Mouse (Mus musculus) olfactory bulb, adult 2 months (tissue): ENCODE measurements around the gene Tmem123. TPM values are rescaled to one million over a fixed set of nuclear protein-coding genes. Genes with fewer than 3 reads are reported as not detected.

Experiments
- H3K27ac ChIP-seq: fragments of 200-500 bp; 2 replicates; pipeline ENCODE4 v1.5.1; 2012; ENCODE audit warnings: low read depth, low read length; ENCODE audit not compliant: insufficient read depth
- H3K4me1 ChIP-seq: fragments of 200-500 bp; 2 replicates; pipeline ENCODE4 v1.6.1; 2012; ENCODE audit warnings: low read length; ENCODE audit not compliant: control insufficient read depth, insufficient read depth
- H3K4me3 ChIP-seq: fragments of 200-500 bp; 2 replicates; pipeline ENCODE4 v1.5.1; 2012; ENCODE audit warnings: mild to moderate bottlenecking, low read depth, low read length, moderate library complexity; ENCODE audit not compliant: insufficient read depth
- CTCF ChIP-seq: fragments of 200-500 bp; IDR thresholded peaks from 2 replicates; pipeline ENCODE4 v1.5.1; 2012; ENCODE audit warnings: low read depth, mild to moderate bottlenecking, low read length, moderate library complexity; ENCODE audit not compliant: insufficient read depth
- POLR2A ChIP-seq: fragments of 200-500 bp; IDR thresholded peaks from 2 replicates; pipeline ENCODE4 v1.6.1; 2012; ENCODE audit warnings: mild to moderate bottlenecking, low read depth, low read length, moderate library complexity; ENCODE audit not compliant: insufficient read depth
- WGBS: fragments of 180-500 bp; shearing (Covaris S2); methylation state at CpG from one replicate; pipeline ENCODE4 v1.1.7; 2018; 5-methylcytosine and 5-hydroxymethylcytosine counted together
- polyA plus RNA-seq: library from polyadenylated mRNA; stranded (reverse); fragments of >200 nt; gene quantifications from 2 replicates; pipeline ENCODE4 v1.2.4, GENCODE M21; 2012; ENCODE audit warnings: low replicate concordance; ENCODE audit not compliant: missing spikeins, insufficient read depth, insufficient read length

Gene Tmem123
- polyA plus RNA-seq, 1 experiment: not detected

DNA sequence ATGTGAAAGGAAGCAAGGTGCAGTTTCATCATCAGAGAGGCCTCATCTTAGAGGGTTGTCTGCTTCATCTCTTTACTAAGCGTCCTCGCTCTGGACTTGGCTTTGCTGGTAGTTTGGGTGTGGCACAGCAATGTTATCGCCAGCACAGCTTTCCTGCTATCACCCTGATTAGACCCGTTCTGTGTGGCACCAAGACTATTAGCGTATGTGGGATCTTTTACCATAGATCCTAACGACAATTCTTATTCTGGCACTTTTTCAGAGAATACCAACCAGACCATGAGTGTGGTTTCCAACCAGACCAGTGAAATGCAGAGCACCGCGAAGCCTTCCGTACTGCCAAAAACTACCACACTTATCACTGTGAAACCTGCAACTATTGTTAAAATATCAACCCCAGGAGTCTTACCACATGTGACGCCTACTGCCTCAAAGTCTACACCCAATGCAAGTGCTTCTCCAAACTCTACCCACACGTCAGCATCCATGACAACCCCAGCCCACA, 26.8 kb downstream of the Tmem123 start:
- TF ChIP-seq CTCF (no peak), POLR2A (no peak)
- Histone ChIP-seq H3K4me3 (no peak overlapping the region), H3K27ac (no peak overlapping the region), H3K4me1 (peaks cover 4% of the 10 kb centered on the region)
- WGBS: 91% methylated on average over 11 of the region's 11 CpGs

- Histone ChIP-seq H3K27ac (no peak overlapping the region), H3K4me1 (no peaks in the 10 kb centered on the region), H3K4me3 (no peak overlapping the region)
- TF ChIP-seq POLR2A (no peak), CTCF (no peak)
- 84% methylated on average over 2 of the region's 2 CpGs for WGBS
Measured at GRCm38 (mm10) chr9:7793561-7793960, 29.7 kb downstream of the Tmem123 start.

- H3K27ac ChIP-seq: no peak overlapping the region
- no peak overlapping the region for H3K4me3 ChIP-seq
- no peaks in the 10 kb centered on the region for H3K4me1 ChIP-seq
- no peak for TF ChIP-seq CTCF
- TF ChIP-seq POLR2A: no peak
Measured at GRCm38 (mm10) chr9:7795581-7795980, 31.7 kb downstream of the Tmem123 start.

DNA sequence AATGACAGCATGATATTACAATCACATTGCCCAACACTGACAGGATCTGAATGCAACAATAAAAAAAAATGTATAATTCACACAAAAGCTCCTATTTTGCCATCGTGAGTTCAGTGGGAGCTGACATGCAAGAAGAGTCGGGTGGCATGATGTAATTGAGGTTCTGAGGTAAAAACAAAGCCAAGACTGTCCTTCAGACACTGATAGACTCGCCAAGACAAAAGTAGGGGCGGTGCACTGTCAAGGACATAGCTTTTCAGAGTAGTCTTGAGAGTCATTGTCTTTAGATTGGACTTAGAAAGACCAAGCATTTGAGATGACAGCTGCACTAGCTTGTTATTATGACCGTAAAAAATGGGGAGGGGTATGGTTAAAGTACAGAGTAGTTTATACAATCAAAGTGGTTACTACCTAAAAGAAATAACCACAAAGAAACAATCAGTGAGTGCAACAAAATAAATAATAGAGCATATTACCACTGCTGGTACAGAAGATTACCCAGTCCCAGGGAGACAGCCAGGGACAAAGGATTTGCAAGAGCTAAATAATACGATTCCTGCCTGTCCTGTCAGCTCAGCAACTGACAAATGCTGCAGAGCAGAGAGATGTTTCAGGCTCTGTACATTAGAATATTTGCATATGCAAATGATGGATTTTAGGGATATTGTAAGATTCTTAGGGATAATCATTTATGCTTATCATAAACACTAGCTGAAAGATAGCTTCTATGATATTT, 32.5 kb downstream of the Tmem123 start:
- H3K4me3 ChIP-seq: no peak overlapping the region
- H3K27ac ChIP-seq: no peak overlapping the region
- WGBS: 29% methylated on average over 6 of the region's 6 CpGs
- no peak for TF ChIP-seq POLR2A
- TF ChIP-seq CTCF: no peak
- no peaks in the 10 kb centered on the region for H3K4me1 ChIP-seq

- Histone ChIP-seq H3K27ac (no peak overlapping the region), H3K4me3 (no peak overlapping the region), H3K4me1 (no peaks in the 10 kb centered on the region)
- WGBS: 95% methylated on average over 2 of the region's 2 CpGs
- TF ChIP-seq POLR2A (no peak), CTCF (no peak)
Measured at GRCm38 (mm10) chr9:7797542-7797941, 33.7 kb downstream of the Tmem123 start.

DNA sequence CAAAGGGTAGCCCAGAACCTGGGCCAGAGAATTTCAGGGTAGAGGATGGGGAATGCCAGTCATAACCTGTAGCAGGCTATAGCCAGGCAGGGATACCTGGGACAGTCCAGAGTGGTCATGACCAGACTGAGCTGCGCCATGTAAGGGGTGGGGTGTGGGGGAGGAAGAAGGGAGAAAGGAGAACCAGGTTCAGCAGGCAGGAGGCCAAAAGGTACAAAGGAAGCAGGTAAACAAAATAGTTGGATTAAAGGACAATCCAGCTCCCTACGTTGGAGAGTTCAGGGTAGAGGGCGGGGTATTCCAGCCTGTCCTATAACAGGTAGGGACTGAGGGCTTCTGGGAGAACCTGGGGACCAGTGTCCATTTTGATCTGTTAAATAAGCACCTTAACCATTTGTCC, 34.7 kb downstream of the Tmem123 start:
- H3K4me1 ChIP-seq: no peaks in the 10 kb centered on the region
- TF ChIP-seq CTCF: no peak
- no peak overlapping the region for H3K27ac ChIP-seq
- WGBS: 98% methylated on average over 3 of the region's 3 CpGs
- H3K4me3 ChIP-seq: no peak overlapping the region

DNA sequence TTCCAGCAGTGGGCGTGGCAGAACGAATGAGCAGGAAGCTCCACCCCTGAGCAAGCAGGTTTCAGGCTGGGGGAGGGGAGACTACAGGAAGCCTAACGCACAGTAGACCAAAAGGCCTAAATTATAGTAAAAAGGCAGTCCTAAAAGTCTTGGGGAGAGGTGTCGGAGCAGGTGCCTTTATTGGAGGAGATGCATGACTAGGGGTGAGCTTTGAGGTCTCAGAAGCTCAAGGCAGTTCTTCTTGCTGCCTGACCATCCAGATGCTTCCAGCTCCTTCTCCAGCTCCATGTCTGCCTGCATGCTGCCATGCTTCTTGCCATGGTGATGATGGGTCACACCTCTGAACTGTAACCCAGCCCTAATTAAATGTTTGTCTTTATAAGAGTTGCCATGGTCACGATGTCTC, 41.3 kb downstream of the Tmem123 start:
- no peak overlapping the region for H3K27ac ChIP-seq
- H3K4me3 ChIP-seq: no peak overlapping the region
- H3K4me1 ChIP-seq: no peaks in the 10 kb centered on the region
- TF ChIP-seq POLR2A (no peak), CTCF (no peak)
- WGBS: 71% methylated on average over 4 of the region's 5 CpGs

DNA sequence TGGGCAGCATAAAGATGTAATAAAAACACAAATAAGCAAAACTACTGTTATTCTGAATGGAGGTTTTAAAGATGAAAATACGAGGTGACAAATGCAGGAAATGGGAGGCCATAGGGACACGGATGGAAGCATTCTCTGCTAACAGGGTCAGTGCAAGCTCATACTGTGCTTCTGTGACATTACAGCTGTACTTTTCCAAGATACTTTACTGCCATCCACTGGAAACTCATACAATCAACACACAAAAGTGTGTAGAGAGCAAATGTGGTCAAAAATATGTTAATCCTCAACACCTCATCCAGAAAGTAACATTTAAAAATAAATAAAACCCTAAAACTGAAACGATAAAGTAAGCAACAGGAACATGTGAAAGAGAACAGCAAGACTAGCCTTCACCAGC, 58.9 kb downstream of the Tmem123 start:
- no peak overlapping the region for H3K4me3 ChIP-seq
- 71% methylated on average over 3 of the region's 3 CpGs for WGBS
- no peak overlapping the region for H3K27ac ChIP-seq
- TF ChIP-seq POLR2A (no peak), CTCF (no peak)
- H3K4me1 ChIP-seq: 0 out of 2 replicates have a peak, but pooled peaks cover 2% of the 10 kb centered on the region

DNA sequence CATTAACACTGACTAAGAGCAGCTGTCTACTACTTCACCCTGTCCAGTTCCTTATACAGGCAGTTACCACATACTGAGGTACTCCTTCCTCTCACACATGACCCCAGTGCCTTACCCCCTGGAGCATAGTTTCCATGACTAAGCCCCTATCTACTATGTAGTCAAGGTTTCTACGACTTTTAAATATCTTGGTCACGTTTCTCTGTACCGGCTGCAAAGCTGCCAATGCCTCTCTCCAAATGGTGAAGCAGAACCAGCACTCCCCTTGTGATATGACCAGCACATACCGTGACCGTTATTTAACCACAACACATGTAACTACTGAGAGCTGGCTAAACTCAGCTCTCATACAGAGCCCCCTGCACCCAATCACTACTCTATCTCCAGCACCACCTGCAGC, 61.1 kb downstream of the Tmem123 start:
- TF ChIP-seq CTCF (no peak), POLR2A (no peak)
- H3K27ac ChIP-seq: no peak overlapping the region
- 87% methylated on average over 5 of the region's 5 CpGs for WGBS
- H3K4me3 ChIP-seq: no peak overlapping the region
- H3K4me1 ChIP-seq: peaks cover 6% of the 10 kb centered on the region; the same call in 1 of the 2 replicates
